Mouse (Mus musculus) myocyte (in vitro differentiated cells): Measurements from ENCODE around the gene Adcy4.

ENCODE experiments used
- CEBPB ChIP-seq: IDR thresholded peaks from 2 replicates; pipeline ENCODE4 v1.6.1; 2011; ENCODE audit warnings: mild to moderate bottlenecking, moderate library complexity; ENCODE audit not compliant: poor library complexity, insufficient read depth, severe bottlenecking
- MAX ChIP-seq: IDR thresholded peaks from one replicate; pipeline ENCODE4 v1.6.1; 2011; ENCODE audit warnings: low read depth, mild to moderate bottlenecking, control low read depth
- MYOG ChIP-seq, 3 experiments: IDR thresholded peaks; one replicate each; pipeline ENCODE4 v1.6.1; 2011; ENCODE audit warnings: control low read depth in 2 of 3, low read depth in 2 of 3, mild to moderate bottlenecking in 2 of 3; ENCODE audit not compliant: insufficient read length in 2 of 3, control insufficient read depth in 1 of 3, insufficient read depth in 1 of 3
- POLR2A ChIP-seq: IDR thresholded peaks from one replicate; pipeline ENCODE4 v1.6.1; 2011; ENCODE audit warnings: low read depth, mild to moderate bottlenecking, control low read depth, moderate library complexity; ENCODE audit not compliant: insufficient read length
- POLR2AphosphoS2 ChIP-seq: IDR thresholded peaks from one replicate; pipeline ENCODE4 v1.6.1; 2011; ENCODE audit warnings: low read depth, control low read depth; ENCODE audit not compliant: insufficient read length
- SRF ChIP-seq: IDR thresholded peaks from one replicate; pipeline ENCODE4 v1.6.1; 2011; ENCODE audit warnings: low read depth; ENCODE audit not compliant: control insufficient read depth, insufficient read length
- TCF12 ChIP-seq: IDR thresholded peaks from one replicate; pipeline ENCODE4 v1.6.1; 2011; ENCODE audit warnings: mild to moderate bottlenecking, control low read depth; ENCODE audit not compliant: poor library complexity, insufficient read depth, severe bottlenecking

DNA sequence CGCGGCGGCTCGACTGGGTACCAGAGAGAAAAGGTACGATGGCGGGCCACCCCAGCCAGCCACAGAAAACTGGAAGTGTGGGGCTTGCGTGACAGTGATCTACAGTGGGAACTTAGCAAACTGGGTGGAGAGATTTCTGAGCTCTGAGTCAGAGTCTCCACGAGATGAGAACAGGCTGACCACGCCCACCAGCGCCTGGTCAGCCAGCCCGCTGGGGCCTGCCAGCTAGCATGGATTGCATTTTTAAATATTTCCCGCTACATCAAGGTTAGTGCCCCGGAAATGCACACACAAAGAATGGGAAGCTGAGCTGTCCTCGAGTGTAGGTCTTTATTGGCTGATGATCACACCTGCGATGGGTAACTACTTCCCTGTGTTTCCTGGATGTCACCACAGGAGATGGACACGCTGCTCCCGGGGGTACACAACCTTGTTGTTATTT, 31.4 kb upstream of the Adcy4 start:
- TF ChIP-seq POLR2A: no peak
- no peak for TF ChIP-seq POLR2AphosphoS2
- TF ChIP-seq MAX: no peak
- TF ChIP-seq MYOG (IDR thresholded peaks at IDR 0.05; ENCODE audit: control insufficient read depth in 1 of 3, insufficient read depth in 1 of 3, insufficient read length in 2 of 3, low read depth in 2 of 3): no peak
- TF ChIP-seq SRF: no peak
- TF ChIP-seq TCF12: no peak
- TF ChIP-seq CEBPB: no peak
